Mouse (Mus musculus) urinary bladder, postnatal 10 days (tissue): ENCODE data around the gene Esd.

ENCODE experiments used
- DNase-seq: peaks from one replicate; pipeline ENCODE4 v3.0.0; 2022; ENCODE audit warnings: low spot score

Esd gene

DNA sequence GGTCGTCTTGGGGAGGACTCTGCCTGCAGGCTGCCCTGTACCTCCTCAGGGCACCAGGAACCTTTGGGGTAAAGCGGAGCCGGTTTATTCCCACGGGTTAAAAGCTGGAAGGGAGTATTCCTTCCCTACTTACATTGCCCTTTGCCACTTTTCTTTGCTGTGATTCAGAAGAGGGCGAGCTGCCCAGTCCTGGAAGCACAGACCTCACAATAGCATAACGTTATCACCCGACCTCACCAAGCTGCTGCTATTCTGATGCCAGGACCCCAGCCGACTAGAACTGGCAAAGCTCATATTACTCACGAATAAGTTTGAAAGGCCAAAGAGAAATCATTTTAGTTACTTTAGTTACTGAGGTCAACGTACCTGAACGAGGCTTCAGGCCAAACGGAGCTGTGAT is 62.8 kb downstream of the Esd start:
- DNase-seq = no peak

DNA sequence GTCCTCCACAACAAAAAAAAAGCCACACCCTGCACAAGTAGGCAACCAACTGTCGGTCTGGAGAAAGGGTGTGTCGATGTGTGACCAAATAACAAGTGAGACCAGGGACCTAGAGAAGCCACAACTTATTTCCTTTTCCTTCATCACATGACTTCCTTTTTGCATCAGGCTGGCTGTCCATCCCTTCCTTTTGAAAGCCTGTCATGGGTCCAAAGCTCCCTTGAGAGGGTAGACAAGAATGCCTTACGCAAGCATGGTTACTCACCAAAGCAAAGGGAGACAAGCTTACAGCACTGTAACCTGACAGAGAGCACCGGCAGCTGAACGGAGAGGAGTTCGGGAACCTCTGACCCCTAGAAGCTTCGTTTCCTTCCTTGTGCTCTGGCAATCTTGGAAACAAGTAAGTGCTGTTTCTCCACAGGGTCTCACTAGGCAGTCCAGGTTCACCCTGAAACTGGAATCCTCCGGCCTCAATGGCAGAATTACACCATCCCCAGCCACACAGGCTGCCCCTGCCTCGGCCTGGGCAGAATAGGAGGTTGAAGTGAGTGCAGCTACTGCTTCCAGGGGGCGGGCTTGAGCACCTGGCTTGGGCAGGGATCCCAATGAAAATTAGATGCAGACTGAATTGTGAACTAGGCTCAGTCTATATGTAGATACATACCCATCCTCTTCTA is 65.4 kb downstream of the Esd start:
- no peak for DNase-seq

DNA sequence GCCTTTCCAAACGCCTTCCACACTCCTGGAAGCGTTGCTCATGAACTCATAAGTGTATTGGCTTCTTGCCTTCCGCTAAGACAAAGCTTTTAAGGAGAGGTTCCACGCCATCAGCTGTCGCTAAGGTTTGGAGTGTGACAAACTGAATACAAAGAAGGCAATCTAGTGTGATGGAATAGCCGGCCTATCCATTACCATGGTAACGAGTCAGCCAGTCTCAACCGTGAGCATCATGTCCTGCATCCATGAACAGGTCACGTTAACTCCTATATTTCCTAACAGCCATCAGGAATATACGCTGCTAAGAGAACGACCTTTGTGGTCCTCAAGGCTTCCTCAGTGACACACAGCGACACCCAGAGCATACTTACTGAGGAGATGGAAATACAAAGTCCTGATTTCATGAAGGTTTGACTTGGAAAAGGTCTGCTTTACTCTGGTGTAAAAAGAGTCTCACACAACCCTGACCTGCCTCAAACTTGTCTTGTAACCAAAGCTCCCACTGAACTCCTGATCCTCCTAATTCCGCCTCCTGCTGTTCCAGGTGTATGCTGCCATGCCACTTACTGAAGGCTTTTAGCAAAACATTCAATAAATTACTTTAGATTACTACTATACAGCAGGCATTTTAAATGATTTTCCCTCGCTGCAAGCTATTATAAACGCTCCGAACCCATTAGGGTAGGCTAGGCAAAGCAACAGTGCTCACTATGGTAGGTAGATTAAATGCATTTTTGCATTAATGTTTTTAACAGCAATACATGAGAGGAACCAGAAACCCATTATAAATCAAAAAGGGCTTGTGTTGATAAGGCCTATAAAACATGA is 66.2 kb downstream of the Esd start:
- no peak for DNase-seq
